Mouse (Mus musculus): ENCODE results near the gene Fndc3b. TPM values are rescaled to one million over a fixed set of nuclear protein-coding genes. Genes with fewer than 3 reads are reported as not detected.
"Not testable (repeated sequence)": the region's sequence is repeated elsewhere in the genome, so short reads cannot be mapped to it uniquely, and the experiment has no call there.

Gene Fndc3b
- total RNA-seq, 2 experiments from 2014 or later, result 1.5 to 7.7 TPM

DNA sequence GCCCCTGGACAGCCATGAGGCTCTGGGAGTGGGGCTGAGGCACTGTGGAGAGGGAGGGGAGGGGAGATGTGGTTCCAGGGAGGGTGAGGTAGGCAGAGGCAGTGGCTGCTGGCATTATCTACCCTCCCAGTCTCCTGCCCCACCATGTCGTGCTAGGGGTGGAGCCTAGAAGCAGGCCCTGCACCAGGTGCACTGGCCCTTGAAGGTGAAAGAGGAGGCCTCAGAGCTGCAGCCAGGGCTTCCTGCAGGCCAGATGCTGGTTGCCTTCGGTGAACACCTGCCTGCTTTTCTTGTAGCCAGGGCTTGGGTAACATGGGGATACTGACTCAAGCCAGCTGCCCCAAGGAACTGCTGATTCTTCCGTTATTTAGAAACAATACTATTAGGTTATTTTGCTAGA, 226.4 kb downstream of the Fndc3b start:
- ATAC-seq (replicated peaks; ENCODE audit: low FRiP score, poor library complexity, severe bottlenecking), result no peak

DNA sequence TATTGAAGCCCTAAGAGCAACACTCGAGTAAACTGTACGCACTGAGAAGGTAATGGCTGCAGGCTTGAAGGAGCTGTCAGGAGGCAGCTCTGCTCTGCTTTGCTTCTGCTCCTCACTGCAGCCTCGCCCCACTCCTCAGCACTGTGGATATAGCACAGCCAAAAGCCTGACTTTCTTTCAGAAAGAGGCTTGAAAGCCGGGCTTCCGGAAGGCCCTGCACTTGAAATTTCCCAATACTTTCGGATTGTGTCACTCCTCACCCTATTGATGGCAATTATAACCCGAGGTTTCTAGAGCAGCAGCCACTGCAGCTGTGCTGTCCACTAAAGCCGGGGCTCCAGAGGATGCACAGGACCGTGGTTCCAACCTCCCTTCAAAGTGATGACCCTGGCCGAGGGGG, 227.3 kb downstream of the Fndc3b start:
- no peak for ATAC-seq (replicated peaks; ENCODE audit: low FRiP score, poor library complexity, severe bottlenecking)

DNA sequence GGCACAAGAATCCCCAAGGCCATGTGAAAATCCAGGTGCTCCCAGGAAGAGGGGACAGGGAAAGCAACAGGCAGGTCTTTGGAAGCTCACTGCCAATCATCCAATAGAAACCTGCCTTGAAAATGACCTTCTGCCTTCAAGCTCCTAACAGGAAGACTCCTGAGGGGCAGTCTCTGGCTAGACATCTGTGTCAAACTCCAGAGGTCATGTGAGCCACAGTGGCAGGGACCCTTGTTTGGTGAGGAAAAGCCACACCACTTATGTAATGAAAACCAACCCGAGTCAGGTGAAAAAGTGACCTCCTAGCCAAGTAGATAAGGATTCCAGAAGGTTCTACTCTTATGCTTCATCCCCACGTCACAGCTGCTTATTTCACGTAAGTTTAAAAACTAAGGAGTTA, 227.8 kb downstream of the Fndc3b start:
- ATAC-seq (replicated peaks; ENCODE audit: low FRiP score, poor library complexity, severe bottlenecking), result no peak

DNA sequence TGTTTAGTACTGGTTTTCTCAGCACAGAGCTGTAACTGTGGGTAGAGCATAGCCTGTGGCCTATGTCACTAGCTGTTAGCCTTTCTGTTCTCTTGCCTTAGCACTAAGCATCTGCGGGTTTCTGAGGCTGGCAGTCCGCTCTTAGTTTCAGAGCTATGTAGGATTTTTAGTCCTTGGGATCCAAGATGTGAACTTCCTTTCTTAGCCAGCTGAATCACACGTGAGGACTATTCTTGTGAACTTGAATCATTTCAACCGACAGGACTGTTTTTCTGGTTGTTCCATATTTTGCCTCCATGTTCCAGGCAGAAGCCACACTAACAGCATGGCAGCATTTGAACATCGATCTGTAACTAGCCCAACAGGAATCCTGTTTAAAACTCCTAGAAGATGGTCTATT, 229.4 kb downstream of the Fndc3b start:
- ATAC-seq (replicated peaks; ENCODE audit: low FRiP score, poor library complexity, severe bottlenecking), result no peak

DNA sequence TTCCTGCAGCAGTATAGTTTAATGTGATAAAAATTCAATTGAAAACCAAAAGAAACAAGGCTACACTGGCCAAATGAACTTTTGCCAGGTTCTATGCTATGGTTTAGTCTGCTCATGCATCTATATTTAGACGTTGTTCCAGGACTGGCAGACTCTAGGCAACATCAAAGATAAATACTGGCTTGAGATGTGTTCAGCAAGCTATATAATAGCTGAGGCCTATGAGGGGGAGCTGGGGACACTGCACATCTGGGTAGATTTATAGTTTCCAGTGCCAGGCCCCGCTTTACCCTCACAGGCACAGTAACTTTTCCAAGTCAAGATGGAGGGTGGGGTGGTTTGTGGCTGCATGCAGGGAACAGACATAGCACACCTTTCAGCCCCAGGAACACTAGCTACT, 231.7 kb downstream of the Fndc3b start:
- ATAC-seq (replicated peaks; ENCODE audit: low FRiP score, poor library complexity, severe bottlenecking), result no peak

DNA sequence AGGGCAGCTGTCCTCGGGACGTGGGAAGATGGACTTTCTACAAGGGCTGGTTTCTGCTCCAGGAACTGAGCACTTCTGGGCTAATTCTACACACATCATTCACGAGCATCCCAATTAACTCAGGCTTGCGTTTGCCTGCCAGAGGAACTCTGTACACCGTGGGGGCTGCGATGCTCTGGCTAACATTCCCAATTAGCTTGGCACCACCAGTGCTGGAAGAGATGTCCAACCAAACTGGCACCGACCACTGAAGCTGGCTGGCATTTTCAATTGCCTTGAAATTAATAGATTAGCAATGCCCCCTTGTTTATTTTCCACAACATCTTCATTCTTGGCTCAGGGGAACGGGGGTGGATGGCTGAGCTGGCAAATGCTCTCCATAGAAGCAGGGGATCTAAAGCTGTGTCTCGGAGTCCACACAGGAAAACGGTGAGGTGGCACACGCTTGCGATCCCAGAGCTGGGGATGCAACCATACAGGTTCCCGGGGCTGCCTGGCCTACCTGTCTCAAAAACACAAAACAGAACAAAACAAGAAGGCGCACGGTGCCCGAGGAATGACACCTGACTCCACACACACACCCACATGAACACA, 232.4 kb downstream of the Fndc3b start:
- ATAC-seq (replicated peaks; ENCODE audit: low FRiP score, poor library complexity, severe bottlenecking), result no peak

DNA sequence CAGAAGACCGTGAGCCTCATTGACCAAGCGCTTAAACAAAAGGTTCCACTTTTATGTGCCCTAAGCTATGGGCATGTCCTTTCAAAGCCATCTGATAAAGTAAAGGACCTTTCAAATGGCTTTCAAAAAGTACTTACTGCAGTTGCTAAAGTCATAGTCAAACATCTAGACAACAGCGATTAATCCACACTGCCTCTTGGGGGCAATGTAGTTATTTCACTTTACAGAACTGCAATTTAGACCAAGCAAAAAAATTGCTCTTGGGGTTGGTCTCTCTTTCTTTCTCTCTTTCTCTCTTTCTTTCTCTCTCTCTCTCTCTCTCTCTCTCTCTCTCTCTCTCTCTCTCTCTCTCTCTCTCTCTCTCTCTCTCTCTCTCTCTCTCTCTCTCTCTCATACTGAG, 233.4 kb downstream of the Fndc3b start:
- not testable (repeated sequence) for ATAC-seq (replicated peaks; ENCODE audit: low FRiP score, poor library complexity, severe bottlenecking)

DNA sequence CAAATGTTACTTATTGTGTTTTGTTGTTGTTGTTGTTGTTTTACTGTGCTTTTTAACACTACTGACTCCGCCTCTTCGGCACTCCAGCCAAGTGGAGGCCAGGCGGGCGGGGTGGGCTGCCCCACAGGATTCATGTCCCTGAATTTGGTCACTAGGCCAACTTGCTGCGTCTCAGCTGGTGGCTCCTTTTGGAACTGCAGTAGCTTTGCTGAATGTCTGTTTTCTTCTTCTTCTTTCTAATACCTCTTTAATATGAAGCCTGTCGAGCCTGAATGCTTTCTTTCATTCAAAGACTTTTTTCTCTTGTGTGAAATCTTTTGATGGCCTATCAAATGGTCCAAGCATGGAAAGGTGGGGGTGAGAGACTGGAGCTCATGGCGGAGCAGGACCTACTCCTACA, 235.2 kb downstream of the Fndc3b start:
- ATAC-seq (replicated peaks; ENCODE audit: low FRiP score, poor library complexity, severe bottlenecking), result no peak

DNA sequence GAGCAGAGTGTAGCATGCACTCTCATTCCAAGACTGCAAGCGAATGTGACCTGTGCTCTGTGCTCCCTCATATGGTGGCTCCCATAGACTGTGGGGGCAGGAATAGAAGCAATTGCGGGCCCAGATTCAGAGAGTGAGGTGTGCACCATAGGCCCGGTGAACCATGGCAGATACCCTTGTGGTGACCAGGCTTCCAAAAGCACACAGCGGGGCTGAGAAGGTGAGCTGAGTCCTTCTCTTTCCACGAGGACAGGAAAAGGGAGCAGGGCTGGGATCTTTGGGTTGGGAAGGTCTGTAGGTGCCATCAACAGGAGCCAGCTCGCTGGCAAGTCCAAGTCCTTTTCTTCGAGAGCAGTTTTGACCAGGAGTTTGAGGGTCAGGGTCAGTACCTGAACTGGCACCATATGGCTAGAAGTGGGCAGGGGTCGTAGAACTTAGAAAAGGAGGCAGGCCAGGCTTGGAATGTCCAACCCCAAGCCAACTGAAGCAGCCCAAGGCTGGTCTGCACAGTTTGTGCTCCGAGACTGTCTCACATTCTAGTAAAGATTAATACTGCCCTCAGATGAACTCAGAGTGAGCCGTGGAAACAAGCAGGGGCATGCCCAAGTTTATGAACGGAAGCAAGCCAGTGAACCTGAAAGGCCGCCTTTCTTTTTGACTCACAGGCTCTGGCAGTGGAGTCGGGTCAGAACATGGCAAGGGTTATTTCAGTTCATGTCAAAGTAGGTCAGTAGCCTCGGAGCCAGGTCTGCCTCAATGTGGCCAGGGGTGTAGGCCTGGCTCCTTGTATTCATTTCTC, 237.1 kb downstream of the Fndc3b start:
- no peak for ATAC-seq (replicated peaks; ENCODE audit: low FRiP score, poor library complexity, severe bottlenecking)

DNA sequence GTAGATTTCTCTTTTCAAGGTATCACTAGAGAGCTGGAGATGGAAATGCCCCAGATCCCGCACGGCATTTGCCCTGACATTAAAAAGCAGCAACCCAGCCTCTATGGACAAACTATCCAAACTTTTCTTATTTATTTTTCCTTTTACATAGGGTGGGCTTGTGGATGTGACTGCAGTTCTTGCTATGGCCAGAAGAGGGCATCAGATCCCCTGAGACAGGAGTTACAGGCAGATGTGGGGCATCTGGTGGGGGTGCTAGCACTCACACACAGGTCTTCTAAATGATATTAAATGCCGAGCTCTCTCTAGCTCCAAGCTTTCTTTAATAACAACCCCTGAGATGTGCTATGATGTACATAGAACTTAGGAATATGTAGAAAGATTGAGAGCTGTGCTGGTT, 238.3 kb downstream of the Fndc3b start:
- no peak for ATAC-seq (replicated peaks; ENCODE audit: low FRiP score, poor library complexity, severe bottlenecking)

DNA sequence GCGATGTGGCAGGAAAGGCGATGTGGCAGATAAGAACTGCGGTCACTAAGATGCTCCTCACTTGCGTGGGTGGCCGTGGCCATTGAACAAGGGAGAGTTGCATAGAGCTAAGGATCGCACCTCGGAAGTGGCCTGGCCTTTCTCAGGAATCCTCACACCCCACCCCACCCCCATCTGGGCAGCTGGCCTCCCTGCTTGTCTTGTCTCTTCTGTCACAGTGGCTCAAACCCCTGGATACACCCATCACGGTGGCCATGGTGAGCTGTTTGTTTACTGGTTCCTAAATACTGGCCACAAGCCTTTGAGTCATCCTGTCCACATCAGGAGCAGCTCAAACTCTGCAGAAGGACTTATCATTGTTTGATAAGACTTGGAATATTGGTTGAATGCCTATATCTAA, 240.3 kb downstream of the Fndc3b start:
- no peak for ATAC-seq (replicated peaks; ENCODE audit: low FRiP score, poor library complexity, severe bottlenecking)

DNA sequence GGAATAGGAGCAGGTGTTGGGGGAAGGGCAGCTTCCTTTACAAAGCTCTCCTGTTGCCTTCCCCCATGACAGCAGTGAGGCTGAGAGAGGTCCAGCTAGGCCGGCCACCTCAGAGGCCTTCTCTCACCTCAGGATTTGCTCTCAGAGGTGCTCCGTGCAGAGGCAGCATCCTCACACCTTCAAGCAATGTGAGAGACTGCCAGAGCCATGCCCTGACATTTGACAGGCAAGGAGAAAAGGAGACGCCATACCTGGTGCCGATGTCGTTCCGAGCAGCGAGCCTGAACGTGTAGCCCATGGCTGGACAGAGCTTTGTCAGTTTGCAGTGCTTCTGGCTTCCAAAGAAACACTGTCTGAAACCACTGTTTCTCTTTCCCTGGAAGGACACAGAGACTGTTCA, 241.1 kb downstream of the Fndc3b start:
- ATAC-seq (replicated peaks; ENCODE audit: low FRiP score, poor library complexity, severe bottlenecking), result no peak

DNA sequence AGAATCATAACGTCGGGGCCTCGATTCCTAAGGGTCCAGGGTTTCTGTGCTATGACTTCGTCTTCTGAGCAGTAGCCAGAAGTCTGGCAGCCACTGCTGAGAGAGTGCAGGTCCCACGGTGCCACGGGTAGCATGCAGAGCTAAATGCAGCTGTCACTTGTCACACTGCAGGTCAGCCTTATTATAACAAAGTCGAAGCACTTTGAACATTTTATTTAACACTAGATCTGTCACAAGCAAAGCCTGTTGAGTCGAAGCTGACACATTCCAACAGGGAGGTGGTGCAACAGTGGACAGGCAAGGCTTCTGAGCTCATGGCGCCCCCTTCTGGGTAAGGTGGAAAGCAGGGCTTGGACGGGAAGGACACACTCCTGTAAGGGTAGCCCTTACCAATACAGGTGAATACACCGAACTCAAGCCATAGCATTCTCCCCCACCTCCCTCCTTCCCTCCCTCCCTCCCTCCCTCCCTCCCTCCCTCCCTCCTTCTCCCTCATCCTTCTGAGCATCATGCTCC, 243.5 kb downstream of the Fndc3b start:
- ATAC-seq (replicated peaks; ENCODE audit: low FRiP score, poor library complexity, severe bottlenecking), result no peak; the same call in 1 of the 2 replicates

DNA sequence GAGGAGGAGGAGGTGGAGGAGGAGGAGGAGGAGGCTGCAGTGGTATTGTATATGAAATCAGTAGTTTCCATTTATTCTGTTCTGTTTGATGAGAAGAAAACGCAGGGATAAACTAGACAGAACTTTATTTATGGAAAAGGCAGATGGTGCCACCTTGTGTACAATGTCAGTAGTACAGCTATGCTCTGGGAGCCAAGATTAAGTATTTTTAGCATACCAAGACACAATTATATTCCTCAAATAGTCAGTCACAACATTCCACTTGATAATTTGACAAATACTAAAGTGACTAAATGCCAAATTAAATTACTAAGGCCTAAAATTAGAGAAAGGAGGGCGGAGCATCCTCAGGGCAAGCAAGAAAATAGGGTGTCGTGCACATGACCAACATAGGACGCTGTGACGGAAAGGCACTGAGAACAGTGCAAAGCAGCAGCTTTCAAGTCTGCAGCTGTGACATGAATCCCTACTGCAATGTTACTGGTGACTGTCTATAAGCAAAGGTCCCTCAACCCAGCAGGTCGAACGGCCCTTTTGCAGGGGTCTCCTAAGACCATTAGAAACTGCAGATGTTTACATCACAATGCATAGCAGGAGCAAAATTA, 244.7 kb downstream of the Fndc3b start:
- ATAC-seq (replicated peaks; ENCODE audit: low FRiP score, poor library complexity, severe bottlenecking), result no peak

DNA sequence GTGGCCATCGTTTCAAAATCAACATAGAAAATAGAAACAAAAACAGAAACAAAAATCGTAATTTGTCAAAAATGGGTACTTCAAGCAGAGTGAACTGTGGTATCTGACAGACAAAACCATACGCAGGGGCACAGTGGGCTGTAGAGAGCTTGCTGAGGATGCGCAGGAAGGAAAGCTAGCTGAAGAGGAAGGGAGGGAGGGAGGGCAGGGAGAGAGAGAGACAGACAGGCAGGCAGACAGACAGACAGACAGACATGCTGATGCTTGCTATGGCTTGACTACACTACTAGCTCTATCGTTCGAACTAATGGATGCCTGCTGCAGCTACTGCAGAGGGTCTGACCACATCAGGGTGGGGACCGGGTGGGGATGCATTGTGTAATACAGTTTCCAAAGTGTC, 247.7 kb downstream of the Fndc3b start:
- ATAC-seq (replicated peaks; ENCODE audit: low FRiP score, poor library complexity, severe bottlenecking), result no peak

DNA sequence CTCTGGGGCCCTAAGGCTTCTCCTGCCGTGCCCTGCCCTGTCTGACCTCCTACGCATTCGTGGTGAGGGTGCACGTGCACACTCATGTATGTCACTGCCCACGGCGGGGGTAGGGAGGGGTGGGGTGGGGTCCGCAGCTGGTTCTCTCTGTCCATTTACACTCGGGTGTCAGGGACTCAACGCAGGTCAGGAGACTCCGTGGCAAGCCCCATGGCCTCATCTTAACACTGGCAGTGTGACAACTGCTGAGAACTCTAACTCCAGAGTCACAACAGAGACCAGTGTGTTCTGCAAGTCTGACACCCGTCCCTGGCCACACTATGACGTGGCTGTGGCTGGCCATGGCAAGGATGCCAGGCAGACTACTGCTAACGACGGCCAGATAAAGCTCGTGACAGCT, 248.2 kb downstream of the Fndc3b start:
- ATAC-seq (replicated peaks; ENCODE audit: low FRiP score, poor library complexity, severe bottlenecking), result no peak

DNA sequence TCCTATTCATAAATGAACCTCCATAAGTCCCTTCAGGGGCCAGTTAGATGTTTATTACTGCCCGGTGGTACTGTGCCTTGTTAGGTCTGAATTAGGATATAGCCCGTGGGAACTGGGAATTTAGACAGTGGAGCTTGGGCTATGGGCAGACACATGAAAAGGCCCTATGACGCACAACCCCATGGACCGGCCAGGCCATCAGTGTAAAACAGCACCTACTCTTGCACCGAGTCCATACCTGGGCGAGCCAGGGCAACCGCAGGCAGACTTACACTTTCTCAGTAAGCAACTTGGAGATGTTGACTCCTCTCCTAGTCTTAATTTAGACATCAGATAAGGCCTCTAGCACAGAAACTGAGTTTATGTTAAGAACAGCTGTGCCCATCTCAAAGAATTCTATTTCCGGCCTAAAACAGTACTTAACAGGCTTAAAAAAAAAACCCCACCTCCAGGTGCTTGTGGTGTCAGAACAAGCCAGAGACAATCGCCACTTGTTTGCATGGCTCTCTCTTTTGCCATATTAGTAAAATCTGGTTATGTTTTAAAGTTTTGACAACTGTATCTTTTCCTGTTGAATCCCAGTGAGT, 248.7 kb downstream of the Fndc3b start:
- no peak for ATAC-seq (replicated peaks; ENCODE audit: low FRiP score, poor library complexity, severe bottlenecking)

DNA sequence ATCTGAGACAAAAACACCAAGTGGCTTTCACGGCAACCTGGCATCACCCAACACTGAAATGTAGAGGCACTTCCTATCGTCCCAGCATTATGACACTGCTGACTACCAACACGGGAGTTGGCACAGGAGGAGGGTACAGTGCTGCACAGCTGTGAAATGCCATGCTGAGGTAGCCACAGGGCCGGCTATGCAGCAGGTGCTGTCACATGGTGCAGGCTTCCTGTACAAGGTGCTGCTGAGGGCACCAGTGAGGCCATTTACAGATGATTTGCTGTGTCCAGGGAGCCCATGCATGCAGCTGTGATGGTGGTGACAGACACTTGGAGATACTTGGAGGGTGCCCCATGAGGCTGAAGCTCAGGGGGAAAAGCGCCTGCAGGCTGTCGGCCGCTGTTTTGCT, 249.2 kb downstream of the Fndc3b start:
- ATAC-seq (replicated peaks; ENCODE audit: low FRiP score, poor library complexity, severe bottlenecking), result no peak

DNA sequence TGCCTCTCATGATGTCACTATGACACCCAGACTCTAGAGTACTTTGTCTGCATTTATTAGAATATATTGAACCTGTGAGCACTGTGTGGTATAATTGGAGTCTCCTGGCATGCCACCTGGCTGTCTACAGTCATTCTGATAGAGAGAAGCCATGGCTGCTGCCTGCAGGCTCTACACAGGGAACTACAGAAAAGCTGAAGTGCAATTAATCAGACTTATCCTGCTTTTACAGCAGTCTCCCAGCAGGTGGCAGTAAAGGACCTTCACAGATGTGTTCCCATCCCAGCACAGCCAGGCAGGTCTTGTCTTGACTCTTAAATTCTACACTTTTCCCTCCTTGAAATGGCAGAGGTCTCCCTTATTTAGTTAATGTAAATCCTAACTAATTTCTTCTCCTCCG, 250.1 kb downstream of the Fndc3b start:
- ATAC-seq (replicated peaks; ENCODE audit: low FRiP score, poor library complexity, severe bottlenecking), result no peak

DNA sequence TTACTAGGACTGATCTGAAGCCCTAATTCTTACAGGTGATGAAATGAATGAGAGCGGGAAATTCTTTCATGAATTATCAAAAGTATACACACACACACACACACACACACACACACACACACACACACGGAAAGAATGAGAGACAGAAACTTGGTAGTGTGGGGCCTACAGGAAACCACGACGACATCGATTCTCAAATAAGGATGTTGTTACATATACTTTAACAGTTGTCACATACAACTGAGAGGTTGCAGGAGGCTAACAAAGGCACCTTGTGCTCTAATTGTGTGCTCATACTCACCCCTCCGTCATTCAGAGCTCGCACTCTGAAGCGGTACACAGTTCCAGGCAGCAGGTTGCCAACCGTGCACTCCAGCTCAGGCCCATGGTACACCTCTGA, 252.7 kb downstream of the Fndc3b start:
- no peak for ATAC-seq (replicated peaks; ENCODE audit: low FRiP score, poor library complexity, severe bottlenecking)

DNA sequence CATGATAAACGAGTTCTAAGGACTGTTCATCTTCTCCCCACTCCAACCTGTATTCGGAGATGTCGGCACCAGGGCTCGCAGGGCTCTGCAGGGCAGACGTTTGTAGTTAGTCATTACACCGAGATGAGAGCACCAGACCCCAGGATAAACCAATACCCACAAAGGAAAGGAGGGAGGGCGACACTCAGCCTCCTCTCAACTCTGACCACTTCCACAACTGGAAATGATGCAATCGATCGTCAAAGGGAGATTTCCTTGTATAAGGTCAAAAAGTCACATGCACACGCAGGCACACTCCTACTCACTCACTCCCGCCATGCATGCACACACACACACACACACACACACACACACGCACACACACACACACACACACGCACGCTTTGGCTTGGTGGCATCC, 254.6 kb downstream of the Fndc3b start:
- no peak for ATAC-seq (replicated peaks; ENCODE audit: low FRiP score, poor library complexity, severe bottlenecking)
